Mouse (Mus musculus) ES-E14 (cell line): ENCODE results near the gene Tbc1d24. TPM values are rescaled to one million over a fixed set of nuclear protein-coding genes. Genes with fewer than 3 reads are reported as not detected.

Experiments
- DNase-seq: peaks from one replicate; pipeline ENCODE4 v3.0.0-alpha.2; 2013; ENCODE audit warnings: low read depth, low spot score
- H3K27ac ChIP-seq: 2 replicates; pipeline ENCODE4 v1.5.1; 2012; ENCODE audit warnings: low read depth, mild to moderate bottlenecking, low read length, moderate library complexity, mixed read lengths; ENCODE audit not compliant: poor library complexity, insufficient read depth, severe bottlenecking
- H3K36me3 ChIP-seq: 2 replicates; pipeline ENCODE4 v1.6.1; 2012; ENCODE audit warnings: mild to moderate bottlenecking, low read length, moderate library complexity, mixed read lengths; ENCODE audit not compliant: control insufficient read depth, poor library complexity, insufficient read depth, severe bottlenecking
- H3K4me1 ChIP-seq, 2 experiments: fragments of 150-350 bp in 1 of 2; sonication (generic) in 1 of 2; 2 replicates each; pipeline ENCODE4 v1.6.1; 2012; ENCODE audit warnings: low read length in 2 of 2, mild to moderate bottlenecking in 1 of 2, mixed read lengths in 1 of 2; ENCODE audit not compliant: control insufficient read depth in 2 of 2, insufficient read depth in 2 of 2, poor library complexity in 1 of 2
- H3K4me3 ChIP-seq, 2 experiments: fragments of 150-350 bp in 1 of 2; sonication (generic) in 1 of 2; 2 replicates each; pipeline ENCODE4 v1.5.1; 2012; ENCODE audit warnings: low read length in 2 of 2, low read depth in 1 of 2, mild to moderate bottlenecking in 1 of 2, mixed read lengths in 1 of 2; ENCODE audit not compliant: insufficient read depth in 1 of 2, poor library complexity in 1 of 2, severe bottlenecking in 1 of 2
- H3K9ac ChIP-seq: 2 replicates; pipeline ENCODE4 v1.6.1; 2012; ENCODE audit warnings: low read depth, mild to moderate bottlenecking, low read length, mixed read lengths; ENCODE audit not compliant: poor library complexity, insufficient read depth, severe bottlenecking
- H3K9me3 ChIP-seq: fragments of 150-350 bp; sonication (generic); 2 replicates; pipeline ENCODE4 v1.6.1; 2012; ENCODE audit warnings: low read depth, mild to moderate bottlenecking, low read length; ENCODE audit not compliant: control insufficient read depth, insufficient read depth
- CHD2 ChIP-seq: IDR thresholded peaks from 2 replicates; pipeline ENCODE4 v1.6.1; 2014; ENCODE audit warnings: mild to moderate bottlenecking, low read depth, low read length, inconsistent platforms
- HCFC1 ChIP-seq: IDR thresholded peaks from 2 replicates; pipeline ENCODE4 v1.6.1; 2012; ENCODE audit warnings: low read length, inconsistent platforms, borderline replicate concordance; ENCODE audit not compliant: insufficient read depth
- MAFK ChIP-seq: IDR thresholded peaks from 2 replicates; pipeline ENCODE4 v1.6.1; 2014; ENCODE audit warnings: mild to moderate bottlenecking, low read depth, low read length, inconsistent platforms; ENCODE audit not compliant: insufficient read depth
- ZC3H11A ChIP-seq: IDR thresholded peaks from 2 replicates; pipeline ENCODE4 v1.6.1; 2012; ENCODE audit warnings: low read depth, mild to moderate bottlenecking, inconsistent platforms, low read length, borderline replicate concordance
- ZNF384 ChIP-seq: IDR thresholded peaks from 2 replicates; pipeline ENCODE4 v1.6.1; 2012; ENCODE audit warnings: low read depth, low read length, inconsistent platforms
- in situ Hi-C, 2 experiments: fragments of 600-800 bp; cut with MboI; formaldehyde crosslinking; loops; one replicate each; pipeline ENCODE4 v1.15.1; 2025; ENCODE audit warnings: low sequenced_read_pairs in 2 of 2, inconsistent platforms in 1 of 2; ENCODE audit not compliant: unreplicated experiment in 2 of 2
- total RNA-seq: library from RNA; depleted of rRNA; stranded (reverse); fragments of 300-350 nt; gene quantifications from 2 replicates; pipeline ENCODE4 v1.2.3, GENCODE M21; 2012

The Tbc1d24 gene
- total RNA-seq, 1 experiment, result 14.1 TPM

DNA sequence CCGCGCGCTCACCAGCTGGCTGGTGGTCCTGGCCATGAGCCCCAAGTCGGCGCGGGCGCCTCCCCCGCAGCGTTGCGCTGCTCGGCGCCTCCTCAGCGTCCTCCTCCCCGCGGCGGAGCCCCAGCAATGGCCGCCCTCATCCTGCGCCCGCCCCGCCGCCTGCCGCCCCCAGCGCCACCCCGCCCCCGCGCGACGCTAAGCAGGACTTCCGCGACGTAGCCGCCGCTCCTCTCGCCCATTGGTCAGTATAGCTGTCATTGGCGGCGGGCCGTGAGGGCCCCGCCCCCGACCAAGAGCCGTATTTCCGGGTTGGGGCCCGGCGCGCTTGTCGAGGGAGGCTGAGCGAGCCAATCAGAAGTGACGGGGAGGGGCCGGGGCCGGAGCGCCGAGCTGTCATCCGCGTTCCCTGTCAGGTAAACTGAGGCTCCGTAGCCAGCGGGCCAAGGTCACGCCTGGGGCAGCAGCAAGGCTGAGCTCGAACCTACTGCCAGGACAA is 63.9 kb downstream of the Tbc1d24 start:
- in situ Hi-C loops, result no loop called here
- no peaks in the 10 kb centered on the region for H3K36me3 ChIP-seq
- H3K9me3 ChIP-seq, result no peaks in the 10 kb centered on the region
- peak overlapping the region; percentile 52; the same call in 1 of the 2 replicates for H3K27ac ChIP-seq
- H3K4me3 ChIP-seq, result peak overlapping the region; percentile 83 to 94
- H3K4me1 ChIP-seq, result peaks cover 0 to 5% of the 10 kb centered on the region in 2 experiments; a peak in 3 of 4 replicates
- no peak for TF ChIP-seq HCFC1
- TF ChIP-seq ZNF384, result no peak
- no peak for TF ChIP-seq MAFK
- TF ChIP-seq ZC3H11A, result no peak
- no peak for TF ChIP-seq CHD2
- peak overlapping the region; percentile 97 for H3K9ac ChIP-seq
- DNase-seq, result peak; percentile 94

DNA sequence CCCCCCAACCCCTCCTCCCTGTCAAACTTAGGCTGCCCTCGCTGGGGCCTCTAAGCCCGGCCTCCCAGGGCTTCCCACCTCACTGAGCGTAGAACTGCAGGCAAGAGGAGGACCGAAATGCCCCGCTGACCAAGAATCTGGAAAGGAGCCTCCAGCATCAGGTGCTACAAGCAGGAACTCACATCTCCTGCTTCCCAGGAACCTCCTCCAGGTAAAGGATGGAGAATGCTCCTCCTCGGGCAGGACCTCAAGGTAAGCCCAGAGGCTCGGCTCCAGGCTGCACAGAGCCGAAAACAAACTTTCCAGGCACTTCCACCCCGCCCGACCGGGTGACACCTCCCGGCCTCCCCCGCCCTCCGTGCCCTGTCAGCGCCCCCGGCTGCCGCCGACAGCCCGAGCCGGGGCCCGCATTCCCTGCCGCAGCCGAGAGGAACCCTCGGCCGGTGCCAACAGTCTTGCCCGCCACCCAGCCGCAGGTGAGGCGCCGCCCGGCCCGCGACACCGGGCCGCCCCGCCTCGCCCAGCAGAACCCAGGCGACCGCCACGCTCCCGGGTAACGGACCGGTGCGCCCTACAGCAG is 64.4 kb downstream of the Tbc1d24 start:
- Histone ChIP-seq H3K4me3 (peak overlapping the region; percentile 83 to 94), H3K27ac (peak overlapping the region; percentile 52), H3K36me3 (no peaks in the 10 kb centered on the region), H3K9me3 (no peaks in the 10 kb centered on the region), H3K9ac (peak overlapping the region; percentile 97), H3K4me1 (peaks cover 0 to 5% of the 10 kb centered on the region in 2 experiments; a peak in 3 of 4 replicates)
- in situ Hi-C loops, result no loop called here
- TF ChIP-seq ZC3H11A (no peak), ZNF384 (no peak), CHD2 (no peak), HCFC1 (no peak; the same call in 1 of the 2 replicates), MAFK (no peak)
- no peak for DNase-seq

GRCm38 (mm10) chr17:24139968-24140367 is 65.4 kb downstream of the Tbc1d24 start:
- H3K27ac ChIP-seq, result no peak overlapping the region; the same call in 1 of the 2 replicates
- H3K9me3 ChIP-seq, result no peaks in the 10 kb centered on the region
- TF ChIP-seq ZNF384, result no peak
- no peak for TF ChIP-seq CHD2
- TF ChIP-seq MAFK, result no peak
- TF ChIP-seq ZC3H11A, result no peak
- TF ChIP-seq HCFC1, result no peak
- peak overlapping the region; percentile 59; the same call in 1 of the 2 replicates for H3K9ac ChIP-seq
- no peaks in the 10 kb centered on the region for H3K36me3 ChIP-seq
- H3K4me3 ChIP-seq, result peak overlapping the region; percentile 83 to 94; a peak in 1 of 4 replicates
- in situ Hi-C loops, result no loop called here
- H3K4me1 ChIP-seq, result peaks cover 0 to 5% of the 10 kb centered on the region in 2 experiments; a peak in 3 of 4 replicates
- DNase-seq, result no peak

DNA sequence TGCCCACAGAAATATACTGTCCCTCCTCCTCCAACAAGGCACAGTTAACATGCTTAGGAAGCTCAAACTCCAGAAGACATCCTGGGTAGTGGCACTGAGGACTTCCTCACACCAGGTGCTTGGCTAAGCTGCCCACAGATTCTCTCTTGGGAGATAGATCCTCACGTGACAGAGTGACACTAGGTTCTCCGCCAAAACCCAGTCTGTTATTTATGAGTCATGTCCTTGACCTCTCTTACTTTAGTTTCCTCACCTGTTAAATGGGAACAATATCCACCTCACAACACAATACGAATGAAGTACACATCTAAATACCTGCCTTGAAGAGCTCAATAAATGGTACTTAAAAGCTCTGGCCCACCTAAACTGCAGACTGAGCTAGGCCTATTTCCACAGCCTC is 66.1 kb downstream of the Tbc1d24 start:
- H3K9ac ChIP-seq, result no peak overlapping the region
- in situ Hi-C loops, result no loop called here
- H3K9me3 ChIP-seq, result no peaks in the 10 kb centered on the region
- H3K4me1 ChIP-seq, result peaks cover 0 to 5% of the 10 kb centered on the region in 2 experiments; a peak in 3 of 4 replicates
- DNase-seq, result no peak
- no peak overlapping the region for H3K4me3 ChIP-seq
- no peak for TF ChIP-seq ZC3H11A
- TF ChIP-seq CHD2, result no peak
- TF ChIP-seq ZNF384, result no peak
- no peak for TF ChIP-seq HCFC1
- TF ChIP-seq MAFK, result no peak
- H3K36me3 ChIP-seq, result no peaks in the 10 kb centered on the region
- H3K27ac ChIP-seq, result peak overlapping the region; percentile 57; the same call in 1 of the 2 replicates
